Mouse (Mus musculus) ES-Bruce4 (cell line): ENCODE results near the gene Ifnb1. TPM values are rescaled to one million over a fixed set of nuclear protein-coding genes. Genes with fewer than 3 reads are reported as not detected.

ENCODE experiments used
- H3K27ac ChIP-seq: 2 replicates; pipeline ENCODE4 v1.5.1; 2012; ENCODE audit warnings: low read length, inconsistent platforms; ENCODE audit not compliant: insufficient read depth
- H3K27me3 ChIP-seq: 2 replicates; pipeline ENCODE4 v1.6.1; 2012; ENCODE audit warnings: mild to moderate bottlenecking, low read length, inconsistent platforms; ENCODE audit not compliant: control insufficient read depth, poor library complexity, insufficient read depth, severe bottlenecking
- H3K36me3 ChIP-seq: 2 replicates; pipeline ENCODE4 v1.6.1; 2012; ENCODE audit warnings: inconsistent platforms, mild to moderate bottlenecking, low read length, moderate library complexity; ENCODE audit not compliant: control insufficient read depth, poor library complexity, insufficient read depth, severe bottlenecking
- H3K4me1 ChIP-seq: one replicate; pipeline ENCODE4 v1.8.1; 2011; ENCODE audit warnings: low read length; ENCODE audit not compliant: control insufficient read depth, insufficient read depth
- H3K4me3 ChIP-seq: 2 replicates; pipeline ENCODE4 v1.5.1; 2011; ENCODE audit warnings: low read depth, mild to moderate bottlenecking, low read length
- H3K9ac ChIP-seq: 2 replicates; pipeline ENCODE4 v1.6.1; 2012; ENCODE audit warnings: low read depth, mild to moderate bottlenecking, inconsistent platforms; ENCODE audit not compliant: poor library complexity, severe bottlenecking
- H3K9me3 ChIP-seq: replicated peaks from 2 replicates; pipeline ENCODE4 v1.6.1; 2012; ENCODE audit warnings: mild to moderate bottlenecking, low read length, inconsistent platforms; ENCODE audit not compliant: control insufficient read depth, poor library complexity, insufficient read depth, severe bottlenecking
- CTCF ChIP-seq: IDR thresholded peaks from one replicate; pipeline ENCODE4 v1.8.1; 2011; ENCODE audit warnings: low read depth, low read length
- EP300 ChIP-seq: IDR thresholded peaks from 2 replicates; pipeline ENCODE4 v1.6.1; 2011; ENCODE audit warnings: low read depth, low read length; ENCODE audit not compliant: insufficient read depth
- POLR2A ChIP-seq: IDR thresholded peaks from one replicate; pipeline ENCODE4 v1.8.1; 2011; ENCODE audit warnings: low read length; ENCODE audit not compliant: insufficient read depth
- polyA plus RNA-seq: library from polyadenylated mRNA; stranded (reverse); fragments of >200 nt; gene quantifications from 2 replicates; pipeline ENCODE4 v1.2.4, GENCODE M21; 2011; ENCODE audit warnings: low read depth; ENCODE audit not compliant: missing spikeins, insufficient read depth, insufficient read length

Ifnb1 gene
- polyA plus RNA-seq, 1 experiment = not detected

- no peak for TF ChIP-seq CTCF
- no peak for TF ChIP-seq EP300
- no peak for TF ChIP-seq POLR2A
- Histone ChIP-seq H3K9ac (no peak overlapping the region), H3K4me1 (no peaks in the 10 kb centered on the region), H3K27me3 (no peaks in the 10 kb centered on the region), H3K27ac (no peak overlapping the region), H3K36me3 (no peaks in the 10 kb centered on the region), H3K4me3 (no peak overlapping the region), H3K9me3 (0 out of 2 replicates have a peak, but pooled peaks cover 4% of the 10 kb centered on the region)
These were observed 6.8 kb downstream of the Ifnb1 start for GRCm38 (mm10) chr4:88515711-88516211.

- H3K9ac ChIP-seq = no peak overlapping the region
- no peak overlapping the region for H3K27ac ChIP-seq
- H3K9me3 ChIP-seq = 0 out of 2 replicates have a peak, but pooled peaks cover 4% of the 10 kb centered on the region
- no peaks in the 10 kb centered on the region for H3K27me3 ChIP-seq
- H3K36me3 ChIP-seq = no peaks in the 10 kb centered on the region
- H3K4me3 ChIP-seq = no peak overlapping the region
- H3K4me1 ChIP-seq = no peaks in the 10 kb centered on the region
- TF ChIP-seq POLR2A = no peak
- TF ChIP-seq CTCF = no peak
- TF ChIP-seq EP300 = no peak
These were observed 7.3 kb downstream of the Ifnb1 start for GRCm38 (mm10) chr4:88515250-88515649.

- Histone ChIP-seq H3K4me3 (no peak overlapping the region), H3K36me3 (no peaks in the 10 kb centered on the region), H3K27me3 (no peaks in the 10 kb centered on the region), H3K4me1 (no peaks in the 10 kb centered on the region), H3K9ac (no peak overlapping the region), H3K27ac (no peak overlapping the region), H3K9me3 (0 out of 2 replicates have a peak, but pooled peaks cover 4% of the 10 kb centered on the region)
- TF ChIP-seq CTCF (peak; percentile 64), EP300 (no peak)
These were observed 8.2 kb downstream of the Ifnb1 start for GRCm38 (mm10) chr4:88514403-88514802.

- H3K4me1 ChIP-seq = no peaks in the 10 kb centered on the region
- no peak overlapping the region for H3K27ac ChIP-seq
- no peak overlapping the region for H3K4me3 ChIP-seq
- no peaks in the 10 kb centered on the region for H3K36me3 ChIP-seq
- H3K9me3 ChIP-seq = 0 out of 2 replicates have a peak, but pooled peaks cover 4% of the 10 kb centered on the region
- TF ChIP-seq EP300 (no peak), CTCF (no peak), POLR2A (no peak)
- H3K27me3 ChIP-seq = no peaks in the 10 kb centered on the region
- no peak overlapping the region for H3K9ac ChIP-seq
These were observed 8.8 kb downstream of the Ifnb1 start for GRCm38 (mm10) chr4:88513743-88514142.

GRCm38 (mm10) chr4:88503753-88504152 is 18.8 kb downstream of the Ifnb1 start:
- Histone ChIP-seq H3K36me3 (no peaks in the 10 kb centered on the region), H3K4me3 (no peak overlapping the region), H3K9me3 (no peaks in the 10 kb centered on the region), H3K9ac (no peak overlapping the region), H3K27me3 (no peaks in the 10 kb centered on the region), H3K4me1 (no peaks in the 10 kb centered on the region), H3K27ac (no peak overlapping the region)
- no peak for TF ChIP-seq POLR2A
- TF ChIP-seq CTCF = no peak
- TF ChIP-seq EP300 = no peak

- H3K9ac ChIP-seq = no peak overlapping the region
- no peaks in the 10 kb centered on the region for H3K4me1 ChIP-seq
- H3K36me3 ChIP-seq = no peaks in the 10 kb centered on the region
- H3K27ac ChIP-seq = no peak overlapping the region
- no peak overlapping the region for H3K4me3 ChIP-seq
- TF ChIP-seq EP300 = no peak
- TF ChIP-seq CTCF = no peak
- no peak for TF ChIP-seq POLR2A
- no peaks in the 10 kb centered on the region for H3K9me3 ChIP-seq
- H3K27me3 ChIP-seq = no peaks in the 10 kb centered on the region
These were observed 21.3 kb downstream of the Ifnb1 start for GRCm38 (mm10) chr4:88501247-88501646.
